12 mouse cellular contexts compared by ENCODE assay signal in the genomic region with DNA sequence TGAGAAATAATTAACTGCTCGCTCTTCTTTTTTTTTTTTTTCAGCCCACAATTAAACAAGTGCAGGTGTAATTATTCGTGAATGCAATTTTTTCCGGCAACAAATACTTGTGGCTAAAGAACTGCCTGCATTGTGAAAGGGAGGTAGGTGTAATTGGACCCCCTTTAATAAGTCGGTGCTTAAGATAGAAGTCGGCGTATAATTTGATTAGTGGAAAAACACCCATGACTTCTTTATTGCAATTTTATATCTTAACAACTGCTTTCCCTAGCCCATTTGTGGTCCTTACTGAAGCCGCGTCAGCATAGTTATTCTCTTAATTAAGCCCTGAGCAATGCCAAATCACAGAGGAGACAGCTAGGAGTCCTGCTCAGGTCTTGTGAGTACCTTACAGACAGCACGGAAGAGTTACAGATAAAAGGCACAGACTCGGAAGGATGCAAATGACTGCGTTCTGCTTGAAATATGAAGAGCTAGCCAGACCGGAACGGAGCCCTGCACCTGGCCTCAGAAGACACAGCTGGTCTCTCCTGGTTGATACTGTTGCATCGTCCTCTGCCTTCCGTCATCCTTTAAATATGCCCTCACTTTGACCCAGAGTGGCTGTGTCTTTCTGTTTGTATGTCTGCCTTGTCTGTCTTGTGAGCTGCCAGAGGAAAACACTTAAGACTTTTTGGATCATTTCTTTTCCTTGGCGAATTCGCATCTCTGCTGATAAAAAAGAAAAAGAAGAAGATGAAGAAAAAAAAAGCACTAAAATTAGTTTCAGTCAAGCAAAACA.
DNase-seq lines count a peak whose midpoint lies in the region; ATAC-seq and TF ChIP-seq lines count a peak whose summit lies in the region.
"Had no signal": no experiment of that assay in that cellular context is flagged by ENCODE, and none has a peak within 500 bp of the region (broad histone marks: within the 10 kb centered on the region; RNA-seq: fewer than 3 reads in every experiment).

No protein-coding gene starts in this region.

- H3K4me3 ChIP-seq in forebrain, embryonic 14.5 days (ENCODE audit: low read depth, low read length): no peak overlapping the region
- no peak overlapping the region for H3K4me3 ChIP-seq in forebrain, embryonic 11.5 days (ENCODE audit: low read depth, low read length)
- no peak overlapping the region for H3K4me3 ChIP-seq in midbrain, embryonic 14.5 days (replicated peaks; ENCODE audit: low read depth, low read length)
- H3K4me3 ChIP-seq in midbrain, postnatal 0 days (ENCODE audit: low read depth, low read length): no peak overlapping the region
- H3K4me3 ChIP-seq in hindbrain, embryonic 16.5 days (ENCODE audit: low read length): no peak overlapping the region
- H3K4me3 ChIP-seq: gastrocnemius, adult 2 months; liver, embryonic 15.5 days; neural tube, embryonic 12.5 days had no signal

- no peaks in the 10 kb centered on the region for H3K4me1 ChIP-seq in forebrain, embryonic 14.5 days (ENCODE audit: control insufficient read depth, insufficient read depth, low read length)
- no peaks in the 10 kb centered on the region for H3K4me1 ChIP-seq in forebrain, embryonic 11.5 days (replicated peaks; ENCODE audit: control insufficient read depth, insufficient read depth, low read length)
- no peaks in the 10 kb centered on the region for H3K4me1 ChIP-seq in midbrain, embryonic 14.5 days (ENCODE audit: control insufficient read depth, insufficient read depth, low read length)
- no peaks in the 10 kb centered on the region for H3K4me1 ChIP-seq in midbrain, postnatal 0 days (ENCODE audit: insufficient read depth, low read length)
- peaks cover 4% of the 10 kb centered on the region for H3K4me1 ChIP-seq in hindbrain, embryonic 16.5 days (ENCODE audit: control insufficient read depth, insufficient read depth, low read depth, low read length)

- no peak for TF ChIP-seq CTCF in midbrain, postnatal 0 days (IDR thresholded peaks at IDR 0.05)

- 58% methylated on average over 17 of the region's 17 CpGs for WGBS in forebrain, embryonic 14.5 days
- WGBS in forebrain, embryonic 11.5 days: 75% methylated on average over 17 of the region's 17 CpGs
- WGBS in midbrain, embryonic 14.5 days: 44% methylated on average over 17 of the region's 17 CpGs
- 43% methylated on average over 17 of the region's 17 CpGs for WGBS in midbrain, postnatal 0 days
- WGBS in hindbrain, embryonic 16.5 days: 48% methylated on average over 17 of the region's 17 CpGs

- no peaks in the 10 kb centered on the region for H3K27me3 ChIP-seq in forebrain, embryonic 14.5 days (replicated peaks; ENCODE audit: control insufficient read depth, insufficient read depth, low read length)
- H3K27me3 ChIP-seq in forebrain, embryonic 11.5 days (ENCODE audit: control insufficient read depth, insufficient read depth, low read length): no peaks in the 10 kb centered on the region
- no peaks in the 10 kb centered on the region for H3K27me3 ChIP-seq in midbrain, embryonic 14.5 days (ENCODE audit: control insufficient read depth, insufficient read depth, low read length)
- H3K27me3 ChIP-seq in midbrain, postnatal 0 days (ENCODE audit: insufficient read depth, low read length): no peaks in the 10 kb centered on the region
- H3K27me3 ChIP-seq in hindbrain, embryonic 16.5 days (replicated peaks; ENCODE audit: control insufficient read depth, insufficient read depth, low read length): no peaks in the 10 kb centered on the region
- H3K27me3 ChIP-seq: liver, embryonic 15.5 days; neural tube, embryonic 12.5 days had no signal

- no peak for ATAC-seq in forebrain, embryonic 14.5 days
- ATAC-seq in forebrain, embryonic 11.5 days (replicated peaks; ENCODE audit: low FRiP score): no peak
- no peak for ATAC-seq in midbrain, embryonic 14.5 days (ENCODE audit: low FRiP score, low TSS enrichment)
- ATAC-seq in midbrain, postnatal 0 days (ENCODE audit: low FRiP score): no peak
- ATAC-seq in hindbrain, embryonic 16.5 days: no peak

- peak; percentile 11 for DNase-seq in forebrain, embryonic 14.5 days (ENCODE audit: low spot score)
- no peak for DNase-seq in forebrain, embryonic 11.5 days (ENCODE audit: low spot score)
- DNase-seq in midbrain, embryonic 14.5 days: peak; percentile 21
- DNase-seq in midbrain, postnatal 0 days (ENCODE audit: low spot score): no peak
- peak; percentile 83 to 85 for DNase-seq in spleen, postnatal 36 days (ENCODE audit: low spot score in 2 of 2)
- DNase-seq in heart, postnatal 14 days: no peak
- no peak for DNase-seq in cerebellum, adult 8-10 months
- DNase-seq: gastrocnemius, adult 2 months had no signal

- H3K36me3 ChIP-seq in forebrain, embryonic 14.5 days (ENCODE audit: control insufficient read depth, insufficient read depth, low read length): no peaks in the 10 kb centered on the region
- no peaks in the 10 kb centered on the region for H3K36me3 ChIP-seq in forebrain, embryonic 11.5 days (ENCODE audit: control insufficient read depth, insufficient read depth, low read length)
- H3K36me3 ChIP-seq in midbrain, embryonic 14.5 days (ENCODE audit: control insufficient read depth, insufficient read depth, low read length): no peaks in the 10 kb centered on the region
- H3K36me3 ChIP-seq in midbrain, postnatal 0 days (ENCODE audit: insufficient read depth, low read length): no peaks in the 10 kb centered on the region
- no peaks in the 10 kb centered on the region for H3K36me3 ChIP-seq in hindbrain, embryonic 16.5 days (ENCODE audit: control insufficient read depth, insufficient read depth, low read length)
- H3K36me3 ChIP-seq: liver, embryonic 15.5 days; neural tube, embryonic 12.5 days had no signal

- H3K27ac ChIP-seq in forebrain, embryonic 14.5 days (ENCODE audit: low read depth, low read length): no peak overlapping the region
- H3K27ac ChIP-seq in forebrain, embryonic 11.5 days (ENCODE audit: low read depth, low read length): no peak overlapping the region
- H3K27ac ChIP-seq in midbrain, embryonic 14.5 days (replicated peaks; ENCODE audit: low read depth, low read length): no peak overlapping the region
- H3K27ac ChIP-seq in midbrain, postnatal 0 days (ENCODE audit: low read depth, low read length): no peak overlapping the region
- no peak overlapping the region for H3K27ac ChIP-seq in hindbrain, embryonic 16.5 days (ENCODE audit: low read depth, low read length)
- H3K27ac ChIP-seq: gastrocnemius, adult 2 months; liver, embryonic 15.5 days; neural tube, embryonic 12.5 days had no signal

- intact Hi-C loops in heart, postnatal 14 days (cut with DNase I): no loop called here

- no peaks in the 10 kb centered on the region for H3K9me3 ChIP-seq in forebrain, embryonic 14.5 days (replicated peaks; ENCODE audit: control insufficient read depth, low read length)
- no peaks in the 10 kb centered on the region for H3K9me3 ChIP-seq in forebrain, embryonic 11.5 days (ENCODE audit: control insufficient read depth, low read length)
- no peaks in the 10 kb centered on the region for H3K9me3 ChIP-seq in midbrain, embryonic 14.5 days (ENCODE audit: control insufficient read depth, low read length)
- no peaks in the 10 kb centered on the region for H3K9me3 ChIP-seq in midbrain, postnatal 0 days (ENCODE audit: low read length)
- H3K9me3 ChIP-seq in hindbrain, embryonic 16.5 days (ENCODE audit: control insufficient read depth, low read length): no peaks in the 10 kb centered on the region
- H3K9me3 ChIP-seq: liver, embryonic 15.5 days; neural tube, embryonic 12.5 days had no signal

- no peak overlapping the region for H3K9ac ChIP-seq in forebrain, embryonic 14.5 days (ENCODE audit: low read length)
- H3K9ac ChIP-seq in forebrain, embryonic 11.5 days (ENCODE audit: low read length): no peak overlapping the region
- H3K9ac ChIP-seq in midbrain, embryonic 14.5 days (replicated peaks; ENCODE audit: low read length): no peak overlapping the region
- no peak overlapping the region for H3K9ac ChIP-seq in midbrain, postnatal 0 days (replicated peaks; ENCODE audit: low read length, poor library complexity, severe bottlenecking)
- H3K9ac ChIP-seq in hindbrain, embryonic 16.5 days (ENCODE audit: low read depth, low read length): no peak overlapping the region
- H3K9ac ChIP-seq: liver, embryonic 15.5 days; neural tube, embryonic 12.5 days had no signal

- H3K4me2 ChIP-seq in forebrain, embryonic 14.5 days (ENCODE audit: low read length): no peak overlapping the region
- H3K4me2 ChIP-seq in forebrain, embryonic 11.5 days (ENCODE audit: low read depth, low read length, severe bottlenecking): no peak overlapping the region
- H3K4me2 ChIP-seq in midbrain, embryonic 14.5 days (ENCODE audit: low read length): 0 out of 2 replicates have a peak overlapping the region, but pooled peaks have one; percentile 10
- H3K4me2 ChIP-seq in midbrain, postnatal 0 days (ENCODE audit: low read depth, low read length, poor library complexity, severe bottlenecking): no peak overlapping the region
- H3K4me2 ChIP-seq in hindbrain, embryonic 16.5 days (ENCODE audit: low read length): peak overlapping the region; percentile 2
- H3K4me2 ChIP-seq: heart, embryonic 11.5 days; liver, embryonic 15.5 days; neural tube, embryonic 12.5 days had no signal

Comparison
In these comparisons a context has a peak if more than half of its experiments do, and no peak if none do; other contexts are left out.
1. DNase-seq: peak in forebrain, embryonic 14.5 days (single experiment), midbrain, embryonic 14.5 days (single experiment) and spleen, postnatal 36 days (2 of 2); none in forebrain, embryonic 11.5 days (single experiment), midbrain, postnatal 0 days (single experiment), heart, postnatal 14 days (0 of 2) and cerebellum, adult 8-10 months (single experiment).
2. H3K4me2 ChIP-seq: peak in midbrain, embryonic 14.5 days (single experiment) and hindbrain, embryonic 16.5 days (single experiment); none in forebrain, embryonic 14.5 days (single experiment), forebrain, embryonic 11.5 days (single experiment) and midbrain, postnatal 0 days (single experiment).